Mouse (Mus musculus) thymus, adult 2 months (tissue): ENCODE data around the gene Oxsm.

ENCODE experiments used
- CTCF ChIP-seq: fragments of 200-500 bp; IDR thresholded peaks from 2 replicates; pipeline ENCODE4 v1.5.1; 2012; ENCODE audit warnings: mild to moderate bottlenecking, control low read depth, low read length, moderate library complexity, borderline replicate concordance; ENCODE audit not compliant: control insufficient read depth, poor library complexity, insufficient read depth; ENCODE audit errors: extremely low read depth
- POLR2A ChIP-seq: fragments of 200-500 bp; IDR thresholded peaks from 2 replicates; pipeline ENCODE4 v1.6.1; 2012; ENCODE audit warnings: mild to moderate bottlenecking, low read length, control low read depth, moderate library complexity; ENCODE audit not compliant: control insufficient read depth, poor library complexity, insufficient read depth; ENCODE audit errors: extremely low read depth

- no peak for TF ChIP-seq CTCF
- no peak for TF ChIP-seq POLR2A
Measured at GRCm38 (mm10) chr14:16292371-16292770, 42.8 kb upstream of the Oxsm start.
